Mouse (Mus musculus) neural tube, embryonic 10.5 days (tissue): ENCODE measurements at regions not wholly inside any gene's neighbourhood (a gene's known extent, or its start where the extent isn't known, plus 50 kb on each side); places are given as distances from the start of the nearest gene placed in this dataset.
A peak's percentile ranks its signal among the peaks of the same experiment; 100 is the strongest.

ENCODE experiments used
- DNase-seq: peaks from one replicate; pipeline ENCODE4 v3.0.0-alpha.2; 2017; ENCODE audit warnings: low spot score; ENCODE audit errors: extremely low spot score

- DNase-seq = no peak
Measured at GRCm38 (mm10) chr13:69867296-69868065, 65.3 kb downstream of the Med10 start.

DNA sequence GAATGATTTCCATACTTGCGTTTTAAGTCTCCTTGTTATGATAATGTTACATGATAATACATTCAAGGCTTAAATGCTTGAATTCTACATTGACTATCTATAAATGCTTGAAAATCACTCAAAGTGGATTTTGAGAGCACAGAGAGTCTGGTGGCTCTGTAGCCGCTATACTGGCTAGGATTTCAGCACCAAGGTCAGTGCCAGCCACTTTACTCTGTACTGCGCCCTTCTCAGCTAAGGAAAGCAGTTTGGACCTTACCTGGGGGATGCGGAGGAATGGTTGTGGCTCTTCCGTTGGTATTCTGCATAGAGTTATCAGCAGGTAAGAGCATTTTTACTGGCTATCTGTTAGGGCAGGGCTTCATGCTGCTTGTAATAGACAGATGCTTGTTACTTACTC lies 94.3 kb downstream of the Med10 start:
- peak; percentile 30 for DNase-seq

DNA sequence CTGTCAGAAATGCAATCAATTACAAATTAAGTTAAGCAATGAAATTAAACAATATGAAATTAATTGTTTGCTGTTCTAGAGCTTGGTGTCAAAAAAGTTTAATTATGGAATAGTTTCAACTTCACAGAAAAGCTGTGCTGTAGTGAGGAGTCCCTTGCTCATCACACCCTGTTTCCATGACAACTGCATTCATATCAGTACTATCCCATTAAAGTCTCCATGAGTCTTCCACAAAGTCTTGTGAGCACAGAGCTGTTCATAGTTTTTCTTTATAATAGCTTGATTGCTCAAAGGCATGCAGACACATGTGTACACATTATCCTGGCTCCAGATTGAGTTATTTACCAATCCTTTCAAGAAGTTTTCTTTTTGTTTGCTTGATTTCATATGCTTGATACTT lies 98.9 kb downstream of the Med10 start:
- no peak for DNase-seq

- DNase-seq = peak; percentile 17
Measured at GRCm38 (mm10) chr13:69906802-69907537, 104.8 kb downstream of the Med10 start.

DNA sequence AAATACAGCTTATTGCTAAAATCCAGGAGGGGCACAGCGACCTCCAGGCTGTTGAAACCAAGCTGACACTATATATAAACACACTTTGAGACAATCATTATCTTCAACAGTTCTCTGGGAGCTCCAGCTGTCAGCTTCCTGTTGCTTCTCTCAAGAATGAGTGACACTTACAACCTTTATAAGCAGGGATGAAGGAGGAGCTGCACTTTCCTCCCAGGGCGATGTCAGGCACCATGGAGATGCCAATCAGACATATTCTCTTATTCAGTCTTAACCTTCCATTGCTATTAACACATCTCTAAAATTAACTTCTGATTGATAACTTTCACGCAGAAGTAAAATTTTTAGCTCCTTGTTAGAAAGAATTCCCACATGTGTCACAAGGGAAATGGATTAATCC lies 113.6 kb downstream of the Med10 start:
- DNase-seq = no peak

GRCm38 (mm10) chr13:69932695-69933550 lies 130.7 kb downstream of the Med10 start:
- DNase-seq = peak; percentile 17

- DNase-seq = peak; percentile 70
Measured at GRCm38 (mm10) chr13:69933551-69933845, 131.3 kb downstream of the Med10 start.

DNA sequence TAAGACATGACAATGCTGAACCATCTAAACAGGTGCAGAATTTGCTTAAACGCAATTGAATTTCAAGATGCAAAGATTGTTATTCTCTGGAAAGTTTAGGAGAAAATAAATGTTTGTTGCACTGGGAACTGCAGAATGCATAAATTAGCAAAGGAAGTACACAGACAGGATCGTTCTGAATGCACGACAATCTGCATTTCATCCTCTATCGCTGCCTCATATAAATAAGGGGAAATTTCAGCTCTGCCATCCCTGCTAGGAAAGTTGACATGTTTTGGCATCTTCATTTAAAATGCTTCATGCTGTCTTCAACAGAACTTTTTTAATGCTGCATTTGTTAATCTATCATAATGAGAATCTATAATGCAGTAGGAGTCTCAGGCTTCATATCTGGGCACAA lies 137.6 kb downstream of the Med10 start:
- DNase-seq = no peak

DNA sequence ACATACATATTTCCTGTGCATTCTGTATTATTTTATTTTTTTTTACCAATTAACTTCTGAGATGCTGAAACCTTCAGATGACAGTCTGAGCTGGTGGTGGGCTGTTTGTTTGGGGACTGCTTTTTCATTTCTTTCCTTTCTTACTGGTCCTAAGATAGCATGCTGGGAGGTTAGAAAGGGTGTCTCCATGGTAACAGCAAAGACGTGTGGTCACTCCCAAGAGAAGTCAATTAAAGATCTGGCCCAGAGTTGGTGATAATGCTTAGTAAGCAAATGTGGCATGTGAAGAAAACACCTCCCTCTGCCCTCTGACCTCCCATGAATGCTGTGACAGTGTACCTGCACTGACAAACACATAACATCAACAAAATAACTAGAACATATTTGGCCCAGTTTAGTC lies 142.5 kb downstream of the Med10 start:
- no peak for DNase-seq

- DNase-seq = no peak
Measured at GRCm38 (mm10) chr13:69946615-69947014, 144.4 kb downstream of the Med10 start.

DNA sequence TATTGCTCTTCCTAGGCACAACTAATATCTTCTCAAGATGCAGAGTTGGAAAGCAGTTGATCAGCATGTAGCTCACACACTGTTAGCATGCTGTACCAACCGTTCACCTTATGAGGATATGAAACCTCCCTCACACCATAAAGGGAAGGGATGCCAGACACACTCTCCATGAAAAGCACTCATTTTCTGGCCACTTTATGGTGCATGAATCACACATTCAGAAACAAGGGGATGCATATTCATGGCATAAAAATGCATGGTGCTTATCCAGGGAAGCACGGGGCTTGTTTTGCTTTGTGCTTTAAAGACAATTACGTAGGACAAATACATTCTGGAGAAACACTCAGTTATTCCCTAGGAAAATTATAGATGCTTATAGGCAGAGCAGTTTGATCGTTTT lies 149.9 kb downstream of the Med10 start:
- no peak for DNase-seq

GRCm38 (mm10) chr13:69954171-69954570 lies 152.0 kb downstream of the Med10 start:
- no peak for DNase-seq

DNA sequence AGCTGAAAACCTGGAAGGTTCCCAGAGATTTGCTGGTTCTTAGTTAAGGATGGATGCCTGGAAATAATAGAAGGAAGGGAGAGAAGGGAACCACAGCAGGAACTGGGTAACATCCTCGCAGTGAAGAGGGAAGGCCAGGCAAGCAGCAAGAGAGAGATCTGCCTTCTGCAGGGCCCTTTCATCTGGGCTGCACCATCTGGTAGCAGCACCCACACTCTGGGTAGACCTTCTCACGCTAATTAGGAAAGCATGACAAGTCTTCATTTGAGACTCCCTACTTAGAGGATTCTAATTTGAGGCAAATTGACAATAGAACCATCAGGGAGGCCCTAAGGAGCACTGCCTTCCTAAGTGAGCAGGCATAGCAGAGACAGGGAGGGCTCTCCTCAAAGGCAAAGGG lies 153.3 kb downstream of the Med10 start:
- no peak for DNase-seq

DNA sequence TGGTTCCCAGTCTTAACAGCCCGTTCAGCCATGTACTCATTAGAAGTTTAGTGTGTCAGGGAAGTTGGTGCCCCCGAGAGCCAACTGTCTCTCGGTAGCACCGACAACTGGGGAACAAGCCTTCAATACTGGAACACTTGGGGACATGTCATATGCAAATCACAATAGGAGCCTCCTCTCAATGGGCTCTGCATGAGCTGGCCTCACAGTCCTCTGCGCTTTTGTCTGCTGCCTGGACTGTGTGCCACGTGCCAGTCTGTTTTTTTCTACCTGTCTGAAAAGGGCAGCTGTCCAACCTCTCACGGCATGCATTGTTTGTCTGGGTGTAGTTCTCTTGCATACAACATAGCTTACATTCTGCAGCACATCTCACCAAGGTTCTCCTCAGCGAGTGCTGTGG lies 161.7 kb downstream of the Med10 start:
- DNase-seq = no peak

DNA sequence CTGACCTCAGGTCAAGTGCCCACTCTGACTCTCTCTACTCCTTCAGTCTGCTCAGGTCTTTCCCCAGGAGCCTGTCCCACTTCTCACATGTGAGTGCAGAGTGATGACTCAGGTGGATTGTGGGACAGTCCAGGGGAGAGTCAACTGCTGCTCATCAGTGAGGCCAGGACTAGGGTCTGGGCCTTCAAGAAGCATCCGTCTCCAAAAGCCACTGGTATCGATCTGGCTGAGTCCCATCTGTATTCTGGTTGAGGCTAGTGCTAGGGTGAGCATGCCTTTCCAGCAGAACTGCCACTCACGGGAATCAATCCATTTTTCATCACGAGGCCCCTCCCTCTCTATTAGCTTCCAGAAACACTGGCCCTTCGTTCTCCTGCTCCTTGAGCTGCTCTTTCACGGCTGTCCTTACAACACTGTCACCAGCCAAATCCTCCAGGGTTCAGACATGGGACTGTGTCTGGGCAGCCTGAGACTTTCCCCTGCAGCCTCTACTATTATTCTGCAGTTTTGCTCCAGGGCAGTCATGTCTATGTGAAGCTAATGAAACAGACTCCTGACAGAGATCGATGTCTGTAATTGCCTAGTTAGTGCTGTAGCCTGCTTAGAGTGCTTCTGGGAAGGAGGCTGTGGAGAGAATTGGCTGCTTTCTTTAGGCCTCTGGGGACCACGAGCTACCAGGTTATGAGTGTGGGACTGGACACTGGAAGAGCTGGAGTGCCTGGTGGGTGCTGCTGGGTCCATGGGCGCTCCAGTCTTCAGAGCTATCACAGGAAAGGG lies 169.3 kb downstream of the Med10 start:
- DNase-seq = no peak

DNA sequence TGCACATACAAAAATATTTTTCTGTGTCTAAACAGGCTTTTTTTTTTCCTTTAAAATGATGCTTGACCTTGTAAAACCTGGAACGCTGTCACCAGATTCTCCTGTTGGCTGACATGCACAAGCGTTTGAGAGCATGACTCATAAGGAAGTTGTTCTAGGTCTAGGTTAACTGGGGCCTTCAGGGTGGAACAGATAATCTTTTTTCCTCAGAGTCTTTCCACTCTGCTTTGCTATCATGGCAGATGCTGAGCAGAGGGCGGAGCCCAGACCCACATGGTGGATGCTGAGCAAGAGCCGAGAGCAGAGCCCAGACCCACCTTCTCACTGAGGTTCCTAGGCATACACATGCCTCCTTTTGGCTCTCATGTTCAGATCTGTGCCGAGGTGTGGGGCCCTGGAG lies 172.6 kb downstream of the Med10 start:
- DNase-seq = no peak

GRCm38 (mm10) chr13:69984159-69984558 lies 182.0 kb downstream of the Med10 start:
- DNase-seq = no peak

DNA sequence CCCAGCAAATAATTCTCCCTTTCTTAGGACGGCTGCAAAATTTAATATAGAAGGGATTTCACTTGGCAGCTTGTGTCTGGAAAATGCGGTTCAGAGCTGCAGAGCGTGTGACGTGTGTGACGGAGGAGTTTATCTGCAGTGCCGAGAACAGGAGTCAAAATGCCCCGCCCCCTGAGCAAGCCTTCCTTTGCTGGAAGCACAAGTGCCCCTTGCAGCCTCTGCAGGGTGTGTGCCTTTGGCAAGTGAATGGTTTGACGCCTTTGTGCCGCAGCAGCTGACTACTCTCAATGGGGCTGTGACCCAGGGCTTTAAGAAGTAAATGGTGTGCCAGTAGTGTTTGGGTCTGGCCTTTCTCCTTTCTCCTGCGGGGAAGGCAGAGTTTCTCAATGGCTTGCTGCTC lies 185.0 kb downstream of the Med10 start:
- DNase-seq = peak; percentile 21

DNA sequence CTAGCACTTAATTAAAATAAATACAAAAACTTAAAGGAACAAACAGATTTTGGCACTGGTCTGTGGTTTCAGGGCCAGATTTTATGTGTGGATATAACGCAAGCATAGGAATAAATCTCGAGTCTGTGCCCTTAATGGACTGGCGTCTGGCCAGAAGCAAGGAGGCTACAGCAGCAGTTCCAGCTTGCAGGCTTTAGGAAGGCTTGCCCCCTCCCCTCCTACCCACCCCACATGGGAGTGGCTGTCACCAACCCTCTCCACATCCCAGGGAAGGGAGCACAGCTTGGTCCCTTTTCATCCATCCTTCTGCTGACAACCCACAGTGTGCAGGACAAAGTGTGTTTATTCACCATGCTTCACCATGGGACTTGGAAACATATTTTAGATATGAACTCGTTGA lies 186.1 kb downstream of the Med10 start:
- DNase-seq = no peak

GRCm38 (mm10) chr13:69991253-69991891 lies 189.2 kb downstream of the Med10 start:
- DNase-seq = peak; percentile 68

DNA sequence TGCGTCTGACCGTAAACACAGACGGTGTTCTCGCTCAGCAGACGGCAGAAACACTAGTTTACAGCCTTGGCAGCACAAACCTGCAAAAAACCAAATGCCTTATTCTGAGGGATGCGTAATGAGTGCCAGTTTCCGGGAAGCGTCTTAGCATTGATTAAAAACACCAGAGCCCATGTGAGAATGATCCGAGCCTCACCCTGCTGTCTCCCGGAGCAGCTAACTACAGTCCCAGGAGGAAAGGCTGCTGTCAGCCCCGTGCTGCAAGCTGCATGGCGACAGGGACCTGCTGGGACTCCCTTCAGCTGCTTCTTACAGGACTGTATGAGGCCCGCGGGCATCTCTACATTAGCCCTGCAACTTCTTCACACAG lies 189.7 kb downstream of the Med10 start:
- no peak for DNase-seq
